Mouse (Mus musculus): ENCODE data around the gene Il1a.

Gene Il1a

DNA sequence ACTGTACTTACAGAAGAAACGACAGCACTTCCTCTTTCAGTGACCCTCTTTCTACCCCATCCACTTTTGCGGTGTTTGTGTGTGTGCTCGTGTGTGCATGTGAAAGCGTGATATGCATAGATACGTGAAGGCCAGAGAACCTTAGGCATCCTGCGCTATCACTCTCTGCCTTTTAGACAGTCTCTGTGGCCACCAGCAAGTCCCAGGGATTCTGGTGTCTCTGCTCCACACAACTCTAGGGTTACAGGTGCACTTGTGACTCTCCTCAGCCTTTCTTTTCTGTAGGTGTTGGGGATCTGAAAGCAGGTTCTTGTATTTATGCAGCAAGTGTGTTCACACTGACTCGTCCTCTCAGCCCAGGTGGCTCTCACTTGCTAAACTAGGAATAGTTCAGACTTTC lies 44.5 kb downstream of the Il1a start:
- DNase-seq (ENCODE audit: extremely low spot score, low read depth, low spot score) = no peak

DNA sequence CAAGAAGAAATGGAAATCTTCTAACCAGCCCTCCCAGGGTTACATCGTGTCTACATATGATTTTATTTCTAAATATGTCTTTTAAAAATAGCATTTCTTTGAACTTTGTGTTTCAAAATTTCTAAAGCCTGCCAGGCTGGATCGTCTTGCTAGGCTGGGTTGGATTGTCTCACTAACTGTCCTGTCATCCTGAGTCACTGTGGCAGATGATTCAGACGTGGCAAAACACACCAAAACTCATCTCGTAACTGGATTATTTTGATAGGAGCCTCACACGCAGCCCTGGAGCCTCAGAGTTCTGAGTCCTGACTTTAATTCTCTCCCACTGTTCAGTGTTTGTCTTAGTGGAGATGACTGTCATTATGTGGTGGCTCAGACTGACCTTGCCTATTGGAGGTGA lies 46.7 kb downstream of the Il1a start:
- DNase-seq (ENCODE audit: extremely low spot score, low read depth, low spot score) = no peak

DNA sequence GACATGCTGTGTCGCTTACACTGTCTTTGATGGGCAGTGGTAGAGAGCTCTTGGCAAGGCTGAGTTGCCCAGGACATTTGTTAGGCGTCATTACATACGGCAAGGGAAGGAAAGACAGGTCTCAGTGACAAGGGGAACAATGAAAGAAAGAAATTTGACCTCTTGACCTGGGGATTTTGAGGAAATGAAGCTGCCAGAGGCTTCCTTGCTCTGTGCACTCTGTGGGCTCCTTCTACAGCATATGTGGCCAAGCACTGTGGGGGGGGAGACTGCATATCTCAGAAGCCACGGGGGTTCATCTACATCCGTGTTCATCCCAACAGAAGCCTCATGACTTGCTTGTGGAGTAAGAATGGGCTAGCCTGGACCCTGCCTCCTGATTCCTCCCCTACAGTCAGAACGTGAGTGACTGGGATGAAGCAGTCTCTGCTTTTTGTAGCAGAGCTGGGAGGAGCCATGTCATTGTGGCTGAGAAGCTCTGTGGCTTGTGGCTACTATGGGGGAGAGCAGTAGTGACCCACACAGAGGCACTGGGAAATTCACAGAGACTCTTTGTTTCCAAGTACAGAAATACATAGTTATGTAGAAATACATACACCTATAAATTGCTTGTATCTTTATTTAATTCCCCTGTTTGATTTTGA lies 48.5 kb downstream of the Il1a start:
- no peak for DNase-seq (ENCODE audit: extremely low spot score, low read depth, low spot score)

DNA sequence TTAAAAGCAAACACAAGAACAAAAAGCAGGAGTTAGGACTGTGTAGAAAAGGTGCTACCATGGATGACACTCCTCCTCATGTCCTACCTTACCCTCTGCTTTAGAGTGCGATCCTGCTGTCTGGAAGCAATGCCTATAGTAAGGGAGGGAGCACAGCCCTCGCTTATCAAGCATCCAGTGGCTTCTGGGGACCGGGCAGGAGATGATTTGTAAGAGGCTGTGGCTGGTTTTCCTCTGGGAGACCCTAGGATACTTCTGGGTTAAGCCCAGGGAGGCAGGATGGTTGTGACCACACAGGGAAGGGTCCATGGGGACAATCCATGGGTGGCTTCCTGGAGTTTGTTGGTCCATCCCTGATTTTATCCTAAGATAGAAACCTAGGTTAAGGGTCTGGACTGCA lies 49.1 kb downstream of the Il1a start:
- no peak for DNase-seq (ENCODE audit: extremely low spot score, low read depth, low spot score)

DNA sequence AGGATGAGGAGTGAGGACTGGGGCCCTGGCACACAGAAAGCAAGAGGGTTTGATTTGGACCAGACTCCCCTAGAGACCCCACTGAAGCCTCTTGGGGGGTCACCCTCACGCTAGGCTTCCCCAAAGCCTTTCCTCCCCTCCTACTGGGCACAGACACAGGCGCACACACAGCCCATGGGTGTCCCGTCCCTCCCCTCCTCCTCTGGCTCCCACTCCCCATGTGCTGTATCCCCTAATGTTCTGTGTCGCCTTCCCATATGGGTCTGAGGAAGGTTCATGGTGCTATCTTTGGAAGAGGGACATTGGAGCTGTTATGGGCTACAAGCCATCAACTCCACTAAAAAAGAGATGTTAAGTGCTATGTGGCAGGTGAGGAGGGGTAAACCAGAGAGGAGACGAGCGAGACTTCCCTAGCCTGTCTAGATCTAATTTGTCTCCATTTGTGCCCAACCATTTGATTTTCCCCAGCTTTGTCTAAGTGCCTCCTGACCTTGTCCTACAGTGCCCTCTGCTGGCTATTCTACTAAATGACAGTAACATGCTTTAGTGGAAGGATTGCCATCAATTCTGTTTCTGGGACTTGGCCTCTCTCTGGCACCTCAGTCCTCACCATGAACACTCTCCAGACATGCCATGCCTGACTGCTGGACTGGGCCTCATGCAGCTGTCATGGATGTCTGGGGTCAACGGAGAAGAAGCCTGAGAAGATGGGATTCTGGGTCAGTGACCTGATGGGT lies 51.1 kb downstream of the Il1a start:
- peak; percentile 84 for DNase-seq (ENCODE audit: extremely low spot score, low read depth, low spot score)

DNA sequence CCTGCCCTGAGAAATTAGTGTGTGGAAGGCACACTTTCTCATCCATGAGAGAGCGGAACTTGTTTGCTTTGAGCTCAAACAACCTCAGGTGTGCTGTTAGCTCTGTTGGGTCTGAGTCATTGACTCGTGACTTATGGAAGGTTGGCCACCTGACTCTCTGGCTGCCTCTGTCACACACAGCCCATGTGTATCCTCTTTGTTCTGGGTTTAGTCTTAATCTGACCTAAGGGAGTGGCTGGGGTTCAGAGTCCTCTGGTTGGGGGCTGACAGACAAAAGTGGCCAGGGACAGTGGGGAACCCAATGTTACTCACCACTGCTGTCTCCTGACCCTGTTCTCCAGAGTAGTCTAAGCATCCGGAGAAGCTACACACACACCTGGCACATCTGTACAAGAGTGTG lies 51.7 kb downstream of the Il1a start:
- DNase-seq (ENCODE audit: extremely low spot score, low read depth, low spot score) = no peak

DNA sequence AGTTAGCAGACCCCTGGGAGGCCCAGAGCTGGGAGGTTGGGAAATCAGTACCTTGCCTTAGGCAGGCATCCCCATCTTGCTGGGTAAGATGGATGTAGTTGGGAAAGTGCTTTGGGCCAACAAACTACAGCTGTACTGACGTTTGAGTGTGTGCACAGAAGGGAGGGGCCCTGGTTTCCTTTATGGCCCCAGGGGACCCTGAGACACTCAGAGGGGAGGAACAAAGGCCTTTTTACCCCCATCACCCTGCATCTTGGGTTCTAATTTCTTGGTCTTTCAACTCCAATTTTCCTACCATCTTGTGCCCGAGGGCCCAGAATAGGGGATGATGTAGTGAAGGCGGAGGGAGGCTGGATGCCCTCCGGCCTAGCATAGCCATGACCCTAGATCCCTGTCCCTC lies 53.8 kb downstream of the Il1a start:
- no peak for DNase-seq (ENCODE audit: extremely low spot score, low read depth, low spot score)

DNA sequence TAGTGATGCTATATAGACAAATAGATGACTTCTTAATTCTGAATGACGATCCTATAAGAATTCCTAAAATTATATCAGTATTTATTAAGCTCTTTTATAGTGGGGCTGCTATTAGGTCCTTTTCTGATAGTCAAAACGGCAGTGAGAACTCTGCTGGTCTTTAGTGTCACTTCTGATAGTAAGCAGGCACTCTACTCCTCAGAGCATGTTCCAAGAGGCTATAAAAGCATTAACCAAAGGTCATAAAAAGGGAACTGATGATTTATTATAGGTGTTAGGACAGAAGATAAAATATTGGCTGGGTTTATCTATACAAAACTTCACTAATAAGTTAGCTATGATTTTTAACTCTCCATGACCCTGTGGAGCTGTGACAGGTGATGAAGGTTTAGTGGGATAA lies 55.7 kb downstream of the Il1a start:
- DNase-seq (ENCODE audit: extremely low spot score, low read depth, low spot score) = no peak

DNA sequence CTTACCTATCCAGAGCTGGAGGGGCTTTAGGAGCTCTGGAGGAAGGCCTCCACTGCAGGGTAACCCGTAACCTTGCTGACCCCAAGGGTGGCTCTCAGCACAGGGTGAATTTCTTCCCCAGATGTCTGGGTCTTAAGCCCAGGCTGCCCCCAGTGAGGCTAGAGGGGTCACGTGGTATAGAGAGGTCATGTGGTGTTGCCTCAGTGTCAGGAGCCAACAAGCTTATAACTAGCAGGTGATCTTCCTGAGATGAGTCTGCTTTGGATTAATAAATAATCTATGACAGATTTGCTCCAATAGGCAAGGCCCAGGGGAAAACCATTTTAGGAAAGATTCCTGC lies 56.2 kb downstream of the Il1a start:
- no peak for DNase-seq (ENCODE audit: extremely low spot score, low read depth, low spot score)

DNA sequence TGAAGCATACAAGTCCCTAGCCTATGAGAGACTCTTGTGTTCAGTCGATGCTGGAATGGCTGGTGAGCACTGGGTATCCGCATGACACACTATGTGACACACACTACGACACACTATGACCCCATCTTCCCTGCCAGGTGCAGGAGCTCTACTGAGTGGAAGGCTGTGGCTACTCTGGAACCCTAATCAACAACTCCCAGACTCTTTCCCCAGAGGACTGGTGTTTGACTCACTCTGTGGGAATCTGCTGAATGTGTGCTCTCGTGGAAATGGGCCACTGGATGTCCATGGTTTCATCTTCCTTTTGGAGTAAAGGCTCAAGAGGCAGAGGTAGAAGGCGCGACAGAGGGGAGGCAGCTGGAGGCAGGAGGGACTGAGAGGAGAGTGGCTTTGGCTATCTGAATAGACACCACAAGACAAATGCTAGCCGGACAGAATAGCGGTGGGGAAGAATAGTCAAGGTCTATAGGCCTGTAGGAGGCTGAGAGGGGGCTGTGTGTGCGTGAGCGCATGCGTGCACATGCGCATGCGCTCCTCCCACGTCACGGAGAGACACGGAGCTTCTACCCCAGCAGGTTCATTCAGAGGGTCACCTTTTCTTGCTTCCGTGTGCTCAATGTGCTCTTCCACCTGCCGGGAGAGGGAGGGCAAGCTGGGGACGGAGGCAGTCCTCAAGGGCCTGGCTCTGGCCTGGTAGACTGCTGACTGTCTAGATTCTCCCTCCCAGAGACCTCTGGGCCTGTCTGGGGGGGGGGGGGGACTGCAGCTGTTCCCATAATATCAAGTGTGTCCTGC lies 56.7 kb downstream of the Il1a start:
- no peak for DNase-seq (ENCODE audit: extremely low spot score, low read depth, low spot score)
